Mouse (Mus musculus) kidney, postnatal 4 days (tissue): ENCODE data around the gene Apoe.

Experiments
- DNase-seq, 2 experiments: peaks; one replicate each; pipeline ENCODE4 v3.0.0; 2021; ENCODE audit warnings: mixed read lengths in 2 of 2

Gene Apoe

GRCm38 (mm10) chr7:19716055-19716682, 17.2 kb upstream of the Apoe start:
- DNase-seq: no peak

DNA sequence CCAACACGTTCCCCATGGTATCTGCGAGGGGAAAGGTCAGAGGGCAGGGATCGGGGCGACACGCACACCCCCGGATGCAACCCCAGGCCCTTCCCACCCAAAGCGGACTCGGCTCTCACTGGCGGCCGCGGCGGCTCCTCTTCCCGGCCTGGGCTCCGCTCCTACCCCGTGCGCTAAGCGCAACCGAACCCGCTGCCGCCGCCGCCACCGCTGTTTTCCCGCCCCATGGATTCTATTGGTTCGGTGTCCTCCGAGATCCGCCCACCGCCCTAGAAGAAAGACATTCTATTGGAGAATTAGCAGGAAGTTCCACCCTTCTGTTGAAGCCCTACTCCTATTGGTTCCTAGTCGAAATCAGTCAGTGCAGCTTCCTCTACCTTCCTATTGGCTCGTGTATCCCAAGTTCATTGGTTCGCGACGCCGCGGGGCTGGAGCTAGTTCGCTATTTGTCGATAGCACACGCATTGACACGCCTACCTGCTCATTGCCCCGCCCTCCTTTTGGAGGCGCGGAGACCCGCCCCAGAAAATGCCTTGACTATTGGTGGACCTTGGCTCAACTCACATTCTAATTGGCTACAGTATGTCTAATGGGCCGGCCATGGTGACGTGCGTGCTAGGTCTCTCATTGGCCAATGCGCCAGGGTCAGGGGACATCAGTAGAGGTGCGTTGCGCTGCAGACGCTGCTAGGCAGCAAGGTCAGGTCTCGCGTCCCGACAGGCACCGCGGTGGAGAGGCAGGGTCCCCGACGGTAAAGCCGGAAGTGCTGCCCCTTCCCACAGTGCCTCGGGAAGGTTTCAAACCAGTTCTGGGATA, 16.5 kb upstream of the Apoe start, which contains the start of gene Tomm40:
Gene Tomm40, minus strand, starts transcription at position 200 of the 816 bp plus-strand sequence.
- peak; percentile 99 for DNase-seq

- DNase-seq: no peak
Measured at GRCm38 (mm10) chr7:19714836-19715235, 15.8 kb upstream of the Apoe start.

- DNase-seq: no peak
Measured at GRCm38 (mm10) chr7:19713598-19713997, 14.6 kb upstream of the Apoe start.

- DNase-seq: no peak
Measured at GRCm38 (mm10) chr7:19713196-19713595, 14.2 kb upstream of the Apoe start.

DNA sequence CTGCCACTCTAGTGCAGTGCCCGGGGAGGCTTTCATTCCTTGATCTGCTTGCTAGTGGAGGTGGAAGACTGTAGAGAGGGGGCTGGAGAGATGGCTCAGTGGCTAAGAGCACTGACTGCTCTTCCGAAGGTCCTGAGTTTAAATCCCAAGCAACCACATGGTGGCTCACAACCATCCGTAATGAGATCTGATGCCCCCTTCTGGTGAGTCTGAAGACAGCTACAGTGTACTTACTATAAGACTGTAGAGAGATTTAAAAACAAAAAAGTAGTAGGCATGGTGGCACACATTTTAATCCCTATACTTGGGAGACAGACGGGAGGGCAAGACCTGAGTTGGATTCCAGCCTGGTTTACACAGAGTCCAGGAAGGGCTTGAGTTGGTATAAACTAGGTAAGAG, 13.4 kb upstream of the Apoe start:
- no peak for DNase-seq

DNA sequence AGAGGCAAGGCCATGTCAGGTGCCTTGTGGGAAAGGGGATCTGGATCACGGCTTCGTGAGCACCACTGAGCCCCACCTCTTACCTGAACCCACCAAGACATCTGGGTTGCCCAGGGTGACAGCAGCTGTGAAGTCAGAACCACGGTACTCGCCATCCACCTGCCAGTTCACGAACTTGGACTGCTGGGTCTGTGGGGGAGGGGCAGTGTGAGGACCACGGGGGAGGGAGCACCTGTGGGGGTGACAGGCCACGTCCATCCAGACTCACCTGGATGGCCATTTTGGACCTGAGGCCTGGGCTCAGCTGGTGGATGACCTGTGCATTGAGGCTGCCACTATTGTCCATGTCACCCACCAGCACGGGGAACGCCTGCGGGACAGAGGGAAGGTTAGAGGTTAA, 11.7 kb upstream of the Apoe start:
- no peak for DNase-seq

- no peak for DNase-seq
Measured at GRCm38 (mm10) chr7:19705271-19705670, 6.3 kb upstream of the Apoe start.

- no peak for DNase-seq
Measured at GRCm38 (mm10) chr7:19704475-19704874, 5.5 kb upstream of the Apoe start.

GRCm38 (mm10) chr7:19702859-19703555, 4.0 kb upstream of the Apoe start:
- no peak for DNase-seq

DNA sequence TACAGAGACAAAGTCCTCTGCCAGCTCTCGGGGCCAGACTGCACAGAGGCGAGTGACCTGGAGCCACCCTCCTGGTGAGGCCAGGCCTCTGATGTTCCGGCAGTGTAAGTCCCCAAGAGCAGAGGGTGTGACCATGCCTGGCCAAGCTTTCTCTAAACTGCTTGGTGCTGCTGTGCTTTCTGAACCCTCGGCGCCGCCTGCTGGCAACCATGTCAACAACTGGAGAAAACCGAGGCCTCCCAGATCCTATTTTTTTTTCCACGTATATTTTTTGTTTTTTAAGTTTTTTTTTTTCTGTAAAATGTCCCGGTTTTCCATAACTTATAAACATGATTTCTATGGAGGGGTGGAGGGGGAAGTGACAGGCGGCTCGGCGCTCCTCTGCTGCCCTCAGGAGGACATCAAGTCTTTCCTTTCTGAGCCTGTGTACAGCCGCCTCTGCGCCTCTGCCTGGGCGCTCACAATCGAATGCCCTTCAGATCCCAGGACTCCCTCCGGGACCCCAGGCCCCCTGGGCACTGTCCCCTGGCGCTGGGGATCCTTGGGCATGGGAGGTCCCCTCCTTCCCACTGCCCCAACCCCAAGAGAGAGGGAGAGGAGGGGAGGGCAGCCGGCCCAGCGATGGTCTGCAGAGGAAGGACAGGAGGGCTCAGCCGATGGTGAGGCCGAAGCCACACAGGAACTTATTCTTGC, 2.2 kb upstream of the Apoe start:
- DNase-seq: peak; percentile 86 to 91

DNA sequence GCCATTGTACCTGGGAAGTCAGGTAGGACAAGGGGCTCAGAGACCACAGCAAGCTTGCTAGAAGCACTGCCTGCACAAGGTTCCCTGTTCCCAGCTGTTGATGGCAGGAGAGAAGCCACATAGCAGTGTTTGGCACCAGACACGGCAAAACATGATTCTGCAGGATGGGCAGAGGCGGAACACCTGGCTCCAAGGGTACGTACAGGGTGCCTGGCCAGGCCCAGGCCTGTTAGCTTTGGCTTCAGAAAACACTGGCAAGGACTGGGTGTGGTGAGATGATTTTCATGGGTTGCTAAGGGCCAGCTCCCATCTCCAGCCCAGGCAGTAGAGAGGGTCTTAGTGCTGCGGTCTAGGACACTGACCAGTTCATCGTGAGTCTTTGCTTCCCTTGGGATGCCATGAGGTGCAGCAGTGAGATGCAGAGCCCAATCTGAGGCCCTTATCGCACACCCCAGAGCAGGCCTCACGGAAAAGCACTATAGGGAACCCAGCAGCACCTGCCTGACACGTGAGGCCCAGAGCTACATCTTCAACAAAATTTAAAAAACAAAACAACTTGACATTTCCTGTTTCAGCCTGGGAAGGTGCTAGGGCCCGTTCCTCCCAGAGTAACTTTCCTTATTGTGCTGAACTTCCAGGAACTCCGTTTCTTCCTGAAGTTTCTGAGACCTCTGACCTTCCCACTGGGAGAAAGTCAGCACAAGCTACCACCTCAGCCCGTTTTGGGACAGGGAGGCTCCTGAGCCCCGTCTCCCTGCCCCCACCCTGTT, 1.5 kb upstream of the Apoe start:
- DNase-seq: no peak

- no peak for DNase-seq
Measured at GRCm38 (mm10) chr7:19699827-19700148, 800 bp upstream of the Apoe start.

GRCm38 (mm10) chr7:19697949-19698906, 760 bp downstream of the Apoe start:
- peak; percentile 49 to 66 for DNase-seq

GRCm38 (mm10) chr7:19696336-19696873, 2.6 kb downstream of the Apoe start:
- no peak for DNase-seq

DNA sequence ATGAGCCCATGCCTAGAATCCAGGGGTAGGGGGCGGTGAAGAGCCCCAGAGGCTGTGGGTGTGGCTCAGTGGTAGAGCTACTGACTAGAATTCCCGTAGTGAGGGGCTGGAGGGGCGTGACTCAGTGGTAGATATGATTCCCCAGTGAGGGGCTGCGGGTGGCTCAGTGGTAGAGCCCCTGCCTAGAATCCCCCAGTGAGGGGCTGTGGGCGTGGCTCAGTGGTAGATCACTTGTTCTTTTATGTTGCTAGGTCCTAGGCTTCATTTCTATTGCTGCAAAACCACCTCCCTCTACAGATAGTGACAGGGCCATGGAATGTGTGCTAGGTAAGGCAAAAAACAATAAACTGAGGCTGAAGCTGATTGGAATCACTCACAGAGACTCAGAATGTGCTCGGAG, 3.1 kb downstream of the Apoe start:
- DNase-seq: no peak

- DNase-seq: no peak
Measured at GRCm38 (mm10) chr7:19695213-19695594, 3.8 kb downstream of the Apoe start.

DNA sequence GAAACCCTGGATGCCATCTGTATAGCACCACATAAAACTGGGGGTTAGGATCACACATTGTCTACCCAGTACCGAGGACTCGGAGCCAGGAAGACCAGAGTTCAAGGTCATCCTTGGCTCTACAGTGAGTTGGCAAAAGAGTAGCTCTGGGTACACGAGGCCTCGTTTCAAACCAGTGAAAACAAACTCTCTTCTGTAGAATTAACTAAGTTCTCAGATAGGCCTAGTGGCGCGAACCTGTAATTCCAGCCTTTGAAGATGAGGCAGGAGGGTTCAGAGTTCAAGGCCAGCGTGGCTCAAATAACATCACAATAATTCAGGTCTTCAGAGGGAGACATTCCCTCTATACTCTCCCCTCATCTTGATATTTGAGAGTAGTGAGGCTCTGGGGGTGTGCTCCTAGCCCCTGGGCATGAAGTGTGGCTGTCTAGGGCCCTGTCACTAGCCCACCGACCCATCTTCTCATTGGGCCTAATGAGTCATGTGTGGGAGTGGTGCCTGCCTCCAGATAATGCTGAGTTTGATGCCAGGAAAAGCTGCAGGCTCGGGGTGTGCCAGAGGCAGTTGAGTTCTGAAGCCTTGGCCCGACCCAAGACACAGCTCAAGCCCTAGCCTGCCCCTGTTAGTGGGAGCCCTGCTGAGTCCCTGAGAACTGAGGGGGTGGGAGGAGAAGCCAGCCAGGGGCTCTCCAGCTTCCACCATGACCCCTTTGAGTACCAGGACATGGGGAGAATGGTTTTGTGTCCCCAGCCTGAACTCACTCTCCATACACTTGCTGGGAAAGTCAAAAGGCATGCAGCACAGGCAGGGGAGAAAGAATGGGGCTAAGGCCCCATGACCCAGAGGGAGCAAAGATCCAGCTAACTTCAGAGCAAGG, 4.4 kb downstream of the Apoe start:
- DNase-seq: no peak

- peak; percentile 34 to 65 for DNase-seq
Measured at GRCm38 (mm10) chr7:19693421-19693820, 5.6 kb downstream of the Apoe start.
